In the genomic region with DNA sequence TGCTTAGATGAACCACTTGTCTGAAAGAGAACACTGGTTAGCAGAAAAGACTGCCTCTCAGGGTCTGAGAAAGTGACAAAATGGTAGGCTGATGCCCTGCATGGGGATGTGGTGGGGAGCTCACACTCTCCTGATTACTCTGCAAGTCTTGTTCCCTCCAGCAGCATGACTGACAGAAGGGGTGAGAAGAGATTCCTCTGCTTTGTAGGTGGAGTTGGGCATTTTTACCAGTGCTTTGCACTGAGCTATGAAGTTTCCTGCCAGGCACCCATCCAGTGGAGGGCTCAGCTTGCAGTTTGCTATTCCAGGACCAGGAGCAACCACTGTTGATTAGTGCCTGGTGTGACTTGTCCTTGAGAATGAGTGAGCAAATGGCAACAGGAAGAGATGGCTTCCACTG, we compare ENCODE assay signal across 28 mouse cellular contexts.
A peak's percentile ranks its signal among the peaks of the same experiment; 100 is the strongest.
DNase-seq lines count a peak whose midpoint lies in the region; ATAC-seq and TF ChIP-seq lines count a peak whose summit lies in the region.
"Had no signal": no experiment of that assay in that cellular context is flagged by ENCODE, and none has a peak within 500 bp of the region (broad histone marks: within the 10 kb centered on the region; RNA-seq: fewer than 3 reads in every experiment).

No protein-coding gene starts in this region.

- H3K9ac ChIP-seq in hindbrain, embryonic 16.5 days (ENCODE audit: low read depth, low read length), result no peak overlapping the region
- H3K9ac ChIP-seq in hindbrain, embryonic 12.5 days, result no peak overlapping the region
- H3K9ac ChIP-seq: embryonic facial prominence, embryonic 12.5 days; heart, embryonic 12.5 days; hindbrain, embryonic 14.5 days; limb, embryonic 12.5 days; liver, embryonic 15.5 days; lung, embryonic 14.5 days had no signal

- intact Hi-C loops in left cerebral cortex, postnatal 14 days (cut with DNase I), result no loop called here

- H3K4me1 ChIP-seq in cerebellum, adult 2 months (ENCODE audit: control insufficient read depth, insufficient read depth, low read length), result peaks cover 25% of the 10 kb centered on the region
- H3K4me1 ChIP-seq in hindbrain, embryonic 16.5 days (ENCODE audit: control insufficient read depth, insufficient read depth, low read depth, low read length), result no peaks in the 10 kb centered on the region
- no peaks in the 10 kb centered on the region for H3K4me1 ChIP-seq in hindbrain, embryonic 12.5 days
- H3K4me1 ChIP-seq: embryonic facial prominence, embryonic 12.5 days; heart, embryonic 12.5 days; liver, embryonic 15.5 days had no signal

- H3K36me3 ChIP-seq in hindbrain, embryonic 16.5 days (ENCODE audit: control insufficient read depth, insufficient read depth, low read length), result no peaks in the 10 kb centered on the region
- no peaks in the 10 kb centered on the region for H3K36me3 ChIP-seq in hindbrain, embryonic 12.5 days
- H3K36me3 ChIP-seq: embryonic facial prominence, embryonic 12.5 days; heart, embryonic 12.5 days; limb, embryonic 12.5 days; liver, embryonic 15.5 days had no signal

- TF ChIP-seq CTCF in cerebellum, adult 2 months (IDR thresholded peaks at IDR 0.05; ENCODE audit: borderline replicate concordance, insufficient read depth, low read depth, low read length), result no peak

- no peak for DNase-seq in cerebellum, adult 2 months
- DNase-seq in cerebellum, adult 9-10 months, result no peak
- DNase-seq in left cerebral cortex, adult 18-20 months (ENCODE audit: low spot score in 2 of 2), result peak; percentile 8 to 26
- no peak for DNase-seq in left cerebral cortex, postnatal 14 days (ENCODE audit: low spot score in 2 of 2)
- peak; percentile 71 for DNase-seq in telencephalon, adult 2 months (ENCODE audit: low read depth, low spot score)
- DNase-seq: adrenal gland, adult 2 months; adrenal gland, postnatal 36 days; gastrocnemius, postnatal 10 days; heart, adult 18-20 months; heart, postnatal 4 days; kidney, adult 11 months; kidney, postnatal 36 days; lung, embryonic 14.5 days; lung, postnatal 14 days; midbrain, embryonic 14.5 days; right cerebral cortex, postnatal 4 days; thymus, postnatal 4 days had no signal

- no peaks in the 10 kb centered on the region for H3K9me3 ChIP-seq in hindbrain, embryonic 16.5 days (ENCODE audit: control insufficient read depth, low read length)
- H3K9me3 ChIP-seq in hindbrain, embryonic 12.5 days (replicated peaks), result no peaks in the 10 kb centered on the region
- H3K9me3 ChIP-seq: embryonic facial prominence, embryonic 12.5 days; heart, embryonic 12.5 days; limb, embryonic 12.5 days; liver, embryonic 15.5 days had no signal

- no peaks in the 10 kb centered on the region for H3K27me3 ChIP-seq in cerebellum, adult 2 months (ENCODE audit: control insufficient read depth, insufficient read depth, low read length)
- no peaks in the 10 kb centered on the region for H3K27me3 ChIP-seq in hindbrain, embryonic 16.5 days (replicated peaks; ENCODE audit: control insufficient read depth, insufficient read depth, low read length)
- H3K27me3 ChIP-seq in hindbrain, embryonic 12.5 days, result no peaks in the 10 kb centered on the region
- H3K27me3 ChIP-seq: CH12.LX; embryonic facial prominence, embryonic 12.5 days; heart, embryonic 12.5 days; limb, embryonic 12.5 days; liver, embryonic 15.5 days had no signal

- peak overlapping the region; percentile 32; the same call in 1 of the 2 replicates for H3K27ac ChIP-seq in cerebellum, adult 2 months (ENCODE audit: insufficient read depth, low read length)
- H3K27ac ChIP-seq in hindbrain, embryonic 16.5 days (ENCODE audit: low read depth, low read length), result no peak overlapping the region
- no peak overlapping the region for H3K27ac ChIP-seq in hindbrain, embryonic 12.5 days
- H3K27ac ChIP-seq: embryonic facial prominence, embryonic 12.5 days; hindbrain, embryonic 14.5 days; limb, embryonic 12.5 days; liver, embryonic 15.5 days had no signal

- H3K4me2 ChIP-seq in hindbrain, embryonic 16.5 days (ENCODE audit: low read length), result no peak overlapping the region
- H3K4me2 ChIP-seq in hindbrain, embryonic 12.5 days (replicated peaks), result no peak overlapping the region
- H3K4me2 ChIP-seq: embryonic facial prominence, embryonic 12.5 days; heart, embryonic 12.5 days; hindbrain, embryonic 14.5 days; limb, embryonic 12.5 days; liver, embryonic 15.5 days; lung, embryonic 14.5 days had no signal

- H3K4me3 ChIP-seq in cerebellum, adult 2 months (replicated peaks; ENCODE audit: insufficient read depth, low read depth, low read length), result no peak overlapping the region
- H3K4me3 ChIP-seq in hindbrain, embryonic 16.5 days (ENCODE audit: low read length), result no peak overlapping the region
- H3K4me3 ChIP-seq in hindbrain, embryonic 12.5 days, result no peak overlapping the region
- H3K4me3 ChIP-seq: embryonic facial prominence, embryonic 12.5 days; heart, embryonic 12.5 days; limb, embryonic 12.5 days; liver, embryonic 15.5 days had no signal

- no peak for TF ChIP-seq POLR2A in cerebellum, adult 2 months (IDR thresholded peaks at IDR 0.05; ENCODE audit: borderline replicate concordance, insufficient read depth, low read length)

- ATAC-seq in hindbrain, embryonic 16.5 days, result 0 out of 2 replicates have a peak, but pooled peaks have one; percentile 9
- no peak for ATAC-seq in hindbrain, embryonic 12.5 days (ENCODE audit: low FRiP score)
- ATAC-seq: activated CD4-positive, CD25-positive, alpha-beta regulatory T cell, adult 4 months; forebrain, embryonic 14.5 days; inflammation-experienced regulatory T-cells, adult 6 months had no signal

Comparison
In these comparisons a context has a peak if more than half of its experiments do, and no peak if none do; other contexts are left out.
1. DNase-seq: peak in left cerebral cortex, adult 18-20 months (2 of 2) and telencephalon, adult 2 months (single experiment); none in cerebellum, adult 2 months (0 of 2), cerebellum, adult 9-10 months (single experiment) and left cerebral cortex, postnatal 14 days (0 of 2).